Mouse (Mus musculus) hindbrain, embryonic 14.5 days (tissue): Measurements from ENCODE around the gene Osbpl6. TPM values are rescaled to one million over a fixed set of nuclear protein-coding genes. Genes with fewer than 3 reads are reported as not detected.

Experiments used
- ATAC-seq: fragments of 200-750 bp; cut with Nextera tagmentation; 2 replicates; pipeline ENCODE4 v1.8.0; 2017; ENCODE audit warnings: moderate number of reproducible peaks, mild to moderate bottlenecking, moderate TSS enrichment, moderate library complexity; ENCODE audit not compliant: low FRiP score
- DNase-seq: peaks from one replicate; pipeline ENCODE4 v3.0.0-alpha.2; 2015; ENCODE audit warnings: low spot score
- H3K27ac ChIP-seq: fragments of 300-500 bp; sonication (generic); 2 replicates; pipeline ENCODE4 v1.5.1; 2014; ENCODE audit warnings: mild to moderate bottlenecking, moderate library complexity
- H3K27me3 ChIP-seq: fragments of 300-500 bp; sonication (generic); 2 replicates; pipeline ENCODE4 v1.6.1; 2014; ENCODE audit warnings: mild to moderate bottlenecking, low read length, mixed read lengths; ENCODE audit not compliant: control insufficient read depth, insufficient read depth
- H3K36me3 ChIP-seq: fragments of 300-500 bp; sonication (generic); replicated peaks from 2 replicates; pipeline ENCODE4 v1.6.1; 2014; ENCODE audit not compliant: control insufficient read depth, insufficient read depth
- H3K4me1 ChIP-seq: fragments of 300-500 bp; sonication (generic); replicated peaks from 2 replicates; pipeline ENCODE4 v1.6.1; 2014; ENCODE audit warnings: antibody characterized with exemption, low read length, mixed read lengths; ENCODE audit not compliant: control insufficient read depth, insufficient read depth
- H3K4me2 ChIP-seq: fragments of 300-500 bp; sonication (generic); replicated peaks from 2 replicates; pipeline ENCODE4 v1.6.1; 2014; ENCODE audit warnings: mild to moderate bottlenecking, moderate library complexity
- H3K4me3 ChIP-seq: fragments of 300-500 bp; sonication (generic); replicated peaks from 2 replicates; pipeline ENCODE4 v1.5.1; 2014; ENCODE audit warnings: mild to moderate bottlenecking, low read length
- H3K9ac ChIP-seq: fragments of 300-500 bp; sonication (generic); 2 replicates; pipeline ENCODE4 v1.6.1; 2014
- H3K9me3 ChIP-seq: fragments of 300-500 bp; sonication (generic); 2 replicates; pipeline ENCODE4 v1.6.1; 2016; ENCODE audit warnings: low read length; ENCODE audit not compliant: control insufficient read depth
- WGBS: fragments of 180-500 bp; shearing (Covaris S2); extraction: QIAGEN DNeasy Blood & Tissue Kit; methylation state at CpG from one replicate; pipeline ENCODE4 v1.1.7; 2014; 5-methylcytosine and 5-hydroxymethylcytosine counted together
- polyA plus RNA-seq: library from polyadenylated mRNA; unstranded; fragments of >200 nt; fragmentation: Nextera tagmentation; extraction: Ambion mirVana; gene quantifications from 2 replicates; pipeline ENCODE4 v1.2.1, GENCODE M21; 2014

The Osbpl6 gene
- polyA plus RNA-seq, 1 experiment from 2014 or later: 31.2 TPM

- Histone ChIP-seq H3K9me3 (no peaks in the 10 kb centered on the region), H3K9ac (no peak overlapping the region), H3K27ac (no peak overlapping the region), H3K36me3 (no peaks in the 10 kb centered on the region), H3K4me1 (peaks cover 5% of the 10 kb centered on the region), H3K4me2 (no peak overlapping the region), H3K4me3 (no peak overlapping the region), H3K27me3 (no peaks in the 10 kb centered on the region)
- 92% methylated on average over 7 of the region's 7 CpGs for WGBS
- DNase-seq: no peak
- no peak for ATAC-seq
Measured at GRCm38 (mm10) chr2:76435667-76436239, 29.4 kb downstream of the Osbpl6 start.

- Histone ChIP-seq H3K36me3 (no peaks in the 10 kb centered on the region), H3K4me2 (no peak overlapping the region), H3K4me3 (no peak overlapping the region), H3K27ac (no peak overlapping the region), H3K4me1 (peaks cover 12% of the 10 kb centered on the region), H3K27me3 (no peaks in the 10 kb centered on the region), H3K9ac (no peak overlapping the region), H3K9me3 (no peaks in the 10 kb centered on the region)
- DNase-seq (no peak), ATAC-seq (no peak)
- WGBS: 50% methylated on average over 2 of the region's 2 CpGs
Measured at GRCm38 (mm10) chr2:76437372-76437771, 31.1 kb downstream of the Osbpl6 start.

GRCm38 (mm10) chr2:76439540-76439939 lies 33.2 kb downstream of the Osbpl6 start:
- H3K4me1 ChIP-seq: peaks cover 19% of the 10 kb centered on the region
- WGBS: 53% methylated on average over 2 of the region's 2 CpGs
- ATAC-seq: no peak

GRCm38 (mm10) chr2:76442086-76442485 lies 35.8 kb downstream of the Osbpl6 start:
- Histone ChIP-seq H3K4me3 (no peak overlapping the region), H3K36me3 (no peaks in the 10 kb centered on the region), H3K27me3 (no peaks in the 10 kb centered on the region), H3K9me3 (no peaks in the 10 kb centered on the region), H3K27ac (peak overlapping the region; percentile 53), H3K4me1 (peaks cover 19% of the 10 kb centered on the region), H3K9ac (no peak overlapping the region), H3K4me2 (no peak overlapping the region)
- peak; percentile 45 for DNase-seq
- WGBS: 16% methylated on average over 3 of the region's 3 CpGs
- peak; percentile 29; the same call in 1 of the 2 replicates for ATAC-seq

More at GRCm38 (mm10) chr2:76439540-76439939, 33.2 kb downstream of the Osbpl6 start:
- Histone ChIP-seq H3K4me3 (no peak overlapping the region), H3K9ac (no peak overlapping the region), H3K27ac (no peak overlapping the region), H3K4me2 (no peak overlapping the region), H3K9me3 (no peaks in the 10 kb centered on the region), H3K27me3 (no peaks in the 10 kb centered on the region), H3K36me3 (no peaks in the 10 kb centered on the region)
- DNase-seq: no peak

- H3K9me3 ChIP-seq: no peaks in the 10 kb centered on the region
- 84% methylated on average over 6 of the region's 6 CpGs for WGBS
- no peaks in the 10 kb centered on the region for H3K36me3 ChIP-seq
- H3K27ac ChIP-seq: no peak overlapping the region
- no peaks in the 10 kb centered on the region for H3K27me3 ChIP-seq
- DNase-seq (no peak), ATAC-seq (no peak)
- H3K4me1 ChIP-seq: no peaks in the 10 kb centered on the region
- H3K4me2 ChIP-seq: no peak overlapping the region
- H3K9ac ChIP-seq: no peak overlapping the region
- no peak overlapping the region for H3K4me3 ChIP-seq
Measured at GRCm38 (mm10) chr2:76449836-76450355, 43.6 kb downstream of the Osbpl6 start.

GRCm38 (mm10) chr2:76466723-76467122 lies 60.4 kb downstream of the Osbpl6 start:
- no peaks in the 10 kb centered on the region for H3K27me3 ChIP-seq
- ATAC-seq: no peak
- H3K9ac ChIP-seq: no peak overlapping the region
- no peak for DNase-seq
- H3K27ac ChIP-seq: no peak overlapping the region
- no peaks in the 10 kb centered on the region for H3K4me1 ChIP-seq
- WGBS: 97% methylated on average over 5 of the region's 5 CpGs
- no peak overlapping the region for H3K4me3 ChIP-seq
- no peaks in the 10 kb centered on the region for H3K9me3 ChIP-seq
- no peak overlapping the region for H3K4me2 ChIP-seq
- 0 out of 2 replicates have a peak, but pooled peaks cover 3% of the 10 kb centered on the region for H3K36me3 ChIP-seq

GRCm38 (mm10) chr2:76468204-76468603 lies 61.9 kb downstream of the Osbpl6 start:
- H3K4me3 ChIP-seq: no peak overlapping the region
- H3K36me3 ChIP-seq: 0 out of 2 replicates have a peak, but pooled peaks cover 3% of the 10 kb centered on the region
- 78% methylated on average over 8 of the region's 8 CpGs for WGBS
- H3K27me3 ChIP-seq: no peaks in the 10 kb centered on the region
- no peak overlapping the region for H3K27ac ChIP-seq
- no peak for DNase-seq
- no peaks in the 10 kb centered on the region for H3K9me3 ChIP-seq
- no peak overlapping the region for H3K4me2 ChIP-seq
- no peak overlapping the region for H3K9ac ChIP-seq
- no peak for ATAC-seq
- H3K4me1 ChIP-seq: no peaks in the 10 kb centered on the region

GRCm38 (mm10) chr2:76469091-76469750 lies 62.9 kb downstream of the Osbpl6 start:
- 92% methylated on average over 6 of the region's 6 CpGs for WGBS
- no peak overlapping the region for H3K4me3 ChIP-seq
- H3K27ac ChIP-seq: no peak overlapping the region
- no peak for DNase-seq
- 0 out of 2 replicates have a peak, but pooled peaks cover 3% of the 10 kb centered on the region for H3K36me3 ChIP-seq
- no peaks in the 10 kb centered on the region for H3K4me1 ChIP-seq
- no peak overlapping the region for H3K4me2 ChIP-seq
- H3K9ac ChIP-seq: no peak overlapping the region
- no peaks in the 10 kb centered on the region for H3K27me3 ChIP-seq
- ATAC-seq: no peak
- no peaks in the 10 kb centered on the region for H3K9me3 ChIP-seq

- no peak for ATAC-seq
Measured at GRCm38 (mm10) chr2:76469751-76470099, 63.4 kb downstream of the Osbpl6 start.

More at GRCm38 (mm10) chr2:76469751-76470099, 63.4 kb downstream of the Osbpl6 start:
- no peak overlapping the region for H3K9ac ChIP-seq
- no peak for DNase-seq
- H3K36me3 ChIP-seq: 0 out of 2 replicates have a peak, but pooled peaks cover 3% of the 10 kb centered on the region
- no peak overlapping the region for H3K4me2 ChIP-seq
- H3K27ac ChIP-seq: no peak overlapping the region
- H3K4me3 ChIP-seq: no peak overlapping the region
- 76% methylated on average over 8 of the region's 8 CpGs for WGBS
- no peaks in the 10 kb centered on the region for H3K4me1 ChIP-seq
- H3K9me3 ChIP-seq: no peaks in the 10 kb centered on the region
- H3K27me3 ChIP-seq: no peaks in the 10 kb centered on the region
